Mouse (Mus musculus): ENCODE measurements around the gene Cpsf6. TPM values are rescaled to one million over a fixed set of nuclear protein-coding genes. Genes with fewer than 3 reads are reported as not detected.
A peak's percentile ranks its signal among the peaks of the same experiment; 100 is the strongest.

Gene Cpsf6
- total RNA-seq, 1 experiment from 2014 or later = 86.5 TPM

DNA sequence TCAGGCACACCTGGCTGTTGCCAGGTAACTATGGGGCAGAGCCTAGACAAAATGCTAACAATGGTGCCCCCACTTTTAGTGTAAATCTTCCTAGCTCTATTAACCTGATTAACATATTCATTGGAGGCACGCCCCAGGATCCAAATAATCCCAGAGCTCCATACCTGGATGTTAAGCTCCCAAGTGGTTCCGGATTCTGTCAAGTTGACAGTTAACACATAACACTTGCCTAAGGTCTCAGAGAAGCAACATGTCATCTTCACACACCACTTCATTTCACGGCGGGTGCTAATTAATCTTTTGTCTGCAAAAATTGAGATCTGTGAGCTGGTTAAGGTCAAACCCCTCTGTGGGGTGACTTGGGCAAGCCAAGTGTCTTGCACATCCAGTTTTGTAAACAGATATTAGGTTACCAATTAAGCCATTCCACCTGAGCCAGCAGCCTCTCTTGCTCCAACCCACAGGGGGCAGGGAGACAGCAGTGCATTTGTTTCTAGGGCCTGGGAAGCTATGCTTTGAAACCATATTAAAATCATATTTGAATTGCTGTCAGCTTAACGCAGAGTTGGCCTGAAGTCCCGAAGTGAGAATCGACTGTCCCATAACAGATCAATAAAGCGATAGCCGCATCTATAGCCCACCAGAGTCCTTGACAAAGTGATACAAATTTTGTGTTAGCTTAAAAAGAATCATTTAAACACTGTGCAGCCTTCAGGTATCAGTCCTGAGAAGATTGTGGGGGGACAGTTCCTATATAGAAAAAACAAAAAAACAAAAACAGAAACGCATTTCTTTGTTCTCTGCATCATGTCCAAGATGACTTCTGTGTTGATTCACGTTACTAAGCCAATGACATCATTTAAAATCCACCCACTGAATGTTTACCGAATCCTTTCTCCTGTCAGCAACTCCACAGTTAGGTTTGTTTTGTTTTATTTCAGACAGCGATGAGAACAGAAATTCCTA is 34.0 kb upstream of the Cpsf6 start:
- no peak for DNase-seq

GRCm38 (mm10) chr10:117412474-117413057 is 32.8 kb upstream of the Cpsf6 start:
- no peak for DNase-seq

- DNase-seq = no peak
Observed at GRCm38 (mm10) chr10:117411716-117412473, 32.1 kb upstream of the Cpsf6 start.

- no peak for DNase-seq
Observed at GRCm38 (mm10) chr10:117411131-117411530, 31.3 kb upstream of the Cpsf6 start.

DNA sequence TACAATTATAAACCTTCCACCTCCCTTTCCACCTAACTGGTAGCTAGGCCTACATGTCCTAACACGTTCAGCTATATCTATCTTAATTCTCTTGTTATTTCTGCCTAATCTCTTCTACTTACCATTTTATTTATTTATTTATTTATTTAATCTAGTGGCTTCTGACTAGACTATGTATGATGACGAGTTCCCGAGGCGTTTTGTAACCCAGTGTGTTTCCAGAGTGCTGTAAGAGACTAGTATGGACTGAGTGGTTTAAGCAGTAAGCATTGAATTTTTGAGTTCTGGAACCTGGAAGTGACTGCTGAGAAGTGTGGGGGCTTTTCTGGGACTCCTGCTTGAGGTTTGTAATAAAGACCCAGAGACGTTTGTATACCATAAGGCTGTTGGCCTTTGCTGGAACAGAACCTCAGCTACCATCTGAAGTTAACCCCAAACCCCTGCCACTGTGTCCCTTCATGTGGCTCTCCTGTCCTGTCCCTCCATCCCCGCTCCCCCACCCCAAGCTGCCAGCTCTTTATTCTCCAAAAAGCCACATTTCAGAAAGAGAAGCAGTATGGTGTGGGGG is 30.8 kb upstream of the Cpsf6 start:
- DNase-seq = no peak

GRCm38 (mm10) chr10:117409373-117410354 is 29.8 kb upstream of the Cpsf6 start:
- no peak for DNase-seq

DNA sequence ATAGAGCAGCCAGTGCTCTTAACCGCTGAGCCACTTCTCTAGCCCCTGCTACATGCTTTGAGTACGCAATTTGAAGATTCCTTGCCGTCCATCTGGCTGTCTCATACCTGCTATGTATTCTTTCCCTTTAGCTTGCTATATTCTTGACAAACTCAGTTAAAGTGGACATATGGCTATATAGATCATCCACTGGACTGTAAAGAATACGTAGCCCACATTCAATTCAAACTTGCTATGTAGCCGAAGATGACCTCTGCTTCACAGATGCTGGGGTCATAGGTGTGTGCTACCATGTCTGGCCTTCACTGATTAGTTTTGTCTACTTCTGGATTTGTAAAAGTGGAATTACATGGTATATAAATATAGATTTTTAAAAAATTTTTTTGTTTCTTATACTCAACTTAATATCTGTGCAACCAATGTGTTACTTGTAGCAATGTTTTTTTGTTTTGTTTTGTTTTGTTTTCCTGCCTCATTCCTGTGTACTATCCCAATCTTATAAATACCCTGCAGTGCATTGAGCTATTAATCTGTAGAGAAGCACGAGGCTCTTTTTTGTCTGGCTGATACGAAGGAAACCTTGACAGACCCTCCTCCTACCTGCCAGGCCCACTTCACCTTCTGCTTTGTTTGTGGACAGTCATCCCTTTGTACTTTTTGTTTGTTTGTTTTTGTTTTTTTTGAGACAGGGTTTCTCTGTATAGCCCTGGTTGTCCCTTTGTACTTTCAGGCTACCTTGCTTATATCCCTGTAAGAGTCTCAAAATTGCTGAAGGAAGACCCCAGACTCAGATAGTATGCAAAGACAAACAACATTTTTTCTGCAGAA is 28.9 kb upstream of the Cpsf6 start:
- DNase-seq = no peak

DNA sequence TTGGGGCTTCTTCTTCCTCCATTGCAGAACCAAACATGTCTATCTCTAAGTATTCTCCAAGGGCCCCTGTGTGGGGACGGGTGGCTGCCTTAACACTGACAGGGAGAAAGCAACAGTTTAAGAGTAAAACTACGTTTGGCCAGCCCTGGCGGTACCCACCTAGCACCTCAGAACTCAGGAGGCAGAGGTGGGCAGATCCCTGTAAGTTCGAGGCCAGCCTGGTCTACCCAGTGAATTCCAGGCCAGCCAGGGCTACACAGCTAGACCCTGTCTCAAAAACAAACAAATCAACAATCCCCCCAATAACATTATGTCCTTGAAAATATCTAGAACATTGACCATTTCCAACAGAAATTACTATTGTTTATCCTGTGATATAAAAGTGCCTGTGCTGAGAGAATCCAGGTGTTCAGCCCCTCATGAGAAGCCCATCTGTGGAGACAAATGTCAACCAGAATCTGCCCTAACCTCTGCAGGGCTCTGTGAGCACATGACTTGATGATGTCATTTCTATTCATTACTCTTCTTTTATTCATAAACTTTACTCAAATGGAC is 28.0 kb upstream of the Cpsf6 start:
- no peak for DNase-seq

DNA sequence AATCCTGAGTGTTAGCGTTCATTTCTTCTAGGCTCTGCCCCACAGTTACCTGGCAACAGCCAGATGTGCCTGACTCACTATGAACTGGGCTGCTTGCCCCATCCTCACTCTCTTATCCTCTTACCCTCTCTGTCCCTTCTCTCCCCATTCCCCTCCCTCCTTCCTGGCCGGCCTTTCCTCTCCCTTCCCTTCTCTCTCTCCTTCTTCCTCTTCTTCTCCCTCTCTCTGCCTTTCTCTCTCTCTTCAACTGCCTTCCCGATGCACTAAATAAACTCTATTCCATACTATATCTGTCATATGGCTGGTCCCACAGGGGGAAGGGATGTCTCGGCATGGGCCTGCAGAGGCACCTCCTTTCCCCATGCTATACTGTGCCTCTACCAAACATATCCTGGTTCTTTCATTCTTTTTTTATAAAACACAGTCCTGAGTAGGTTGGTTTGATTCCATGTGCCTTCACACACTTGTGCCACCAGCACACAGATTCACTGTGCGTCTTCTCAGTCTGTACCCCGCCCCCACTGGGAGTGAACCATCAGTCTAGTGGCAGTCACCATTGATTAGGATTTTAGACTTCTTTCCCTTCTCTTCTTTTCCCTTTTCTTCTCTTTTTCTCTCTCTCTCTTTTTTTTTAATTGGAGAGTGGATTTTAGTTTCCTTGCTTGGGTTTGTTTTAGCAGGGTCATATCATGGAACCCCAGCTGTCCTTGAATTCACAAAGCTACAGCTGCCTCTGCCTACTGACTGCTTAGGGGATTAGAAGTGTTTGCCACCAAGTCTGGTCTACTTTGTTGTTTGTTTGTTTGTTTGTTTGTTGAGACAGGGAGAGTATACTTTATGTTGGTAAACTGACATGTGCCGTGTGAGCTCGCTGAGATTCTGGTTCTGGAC is 27.3 kb upstream of the Cpsf6 start:
- DNase-seq = no peak

DNA sequence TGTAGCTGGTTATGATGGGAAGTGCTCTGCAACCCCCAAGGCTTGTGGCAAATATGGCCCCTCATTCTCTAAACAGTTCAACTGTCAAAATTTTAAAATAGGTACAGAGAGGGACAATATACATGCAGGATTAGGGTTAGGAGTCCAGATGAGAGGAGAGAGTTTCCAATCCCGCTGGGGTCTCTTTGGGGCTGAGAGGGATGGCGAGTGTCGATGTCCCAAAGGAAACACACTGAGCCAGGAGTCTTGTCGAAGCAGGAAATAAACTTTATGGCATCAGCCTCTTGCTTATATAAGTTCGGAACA is 26.4 kb upstream of the Cpsf6 start:
- no peak for DNase-seq

GRCm38 (mm10) chr10:117405526-117406282 is 25.9 kb upstream of the Cpsf6 start:
- DNase-seq = no peak

DNA sequence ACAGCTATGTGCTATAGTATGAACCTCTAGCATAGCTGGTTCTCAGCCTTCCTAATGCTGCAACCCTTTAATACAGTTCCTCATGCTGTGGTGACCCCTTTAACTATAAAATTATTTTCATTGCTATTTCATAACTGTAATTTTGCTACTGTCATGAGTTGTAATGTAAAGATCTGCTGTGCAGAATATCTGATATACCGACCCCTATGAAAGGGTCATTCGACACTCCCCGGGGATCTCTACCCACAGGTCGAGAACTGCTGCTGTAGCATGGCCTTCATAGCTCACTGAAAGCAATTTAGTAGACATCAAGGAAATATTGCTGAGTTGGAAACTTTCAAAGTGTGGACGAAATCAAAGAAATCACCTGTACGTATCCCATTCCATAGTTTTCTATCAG is 24.6 kb upstream of the Cpsf6 start:
- no peak for DNase-seq

DNA sequence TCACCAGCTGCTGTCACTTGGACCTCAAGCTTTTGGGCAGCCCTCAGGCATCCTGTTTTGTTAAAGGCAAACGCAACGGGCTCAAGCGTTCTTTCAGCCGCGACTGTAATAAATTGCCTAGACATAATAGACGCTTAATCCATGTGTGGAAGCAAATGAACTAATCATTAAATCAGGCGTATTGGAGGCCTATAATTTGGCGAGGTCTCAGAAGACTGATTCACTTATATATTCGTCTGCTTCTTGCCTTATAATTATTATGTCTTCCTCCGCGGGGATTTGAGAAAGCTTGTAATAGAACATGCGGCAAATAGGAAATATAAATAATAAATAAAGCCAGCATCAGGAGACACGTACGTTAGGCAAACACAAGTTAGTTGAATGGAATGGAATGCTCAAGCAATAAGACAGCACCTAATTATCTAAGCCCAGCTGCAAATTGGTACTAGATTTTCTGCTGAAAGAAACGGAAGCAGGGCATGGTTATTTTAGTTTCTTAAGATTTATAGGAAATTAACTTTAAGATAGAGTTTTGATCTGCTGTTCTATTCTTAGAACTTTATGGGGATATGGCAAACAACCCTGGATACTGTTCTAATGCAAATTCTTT is 23.6 kb upstream of the Cpsf6 start:
- DNase-seq = no peak

DNA sequence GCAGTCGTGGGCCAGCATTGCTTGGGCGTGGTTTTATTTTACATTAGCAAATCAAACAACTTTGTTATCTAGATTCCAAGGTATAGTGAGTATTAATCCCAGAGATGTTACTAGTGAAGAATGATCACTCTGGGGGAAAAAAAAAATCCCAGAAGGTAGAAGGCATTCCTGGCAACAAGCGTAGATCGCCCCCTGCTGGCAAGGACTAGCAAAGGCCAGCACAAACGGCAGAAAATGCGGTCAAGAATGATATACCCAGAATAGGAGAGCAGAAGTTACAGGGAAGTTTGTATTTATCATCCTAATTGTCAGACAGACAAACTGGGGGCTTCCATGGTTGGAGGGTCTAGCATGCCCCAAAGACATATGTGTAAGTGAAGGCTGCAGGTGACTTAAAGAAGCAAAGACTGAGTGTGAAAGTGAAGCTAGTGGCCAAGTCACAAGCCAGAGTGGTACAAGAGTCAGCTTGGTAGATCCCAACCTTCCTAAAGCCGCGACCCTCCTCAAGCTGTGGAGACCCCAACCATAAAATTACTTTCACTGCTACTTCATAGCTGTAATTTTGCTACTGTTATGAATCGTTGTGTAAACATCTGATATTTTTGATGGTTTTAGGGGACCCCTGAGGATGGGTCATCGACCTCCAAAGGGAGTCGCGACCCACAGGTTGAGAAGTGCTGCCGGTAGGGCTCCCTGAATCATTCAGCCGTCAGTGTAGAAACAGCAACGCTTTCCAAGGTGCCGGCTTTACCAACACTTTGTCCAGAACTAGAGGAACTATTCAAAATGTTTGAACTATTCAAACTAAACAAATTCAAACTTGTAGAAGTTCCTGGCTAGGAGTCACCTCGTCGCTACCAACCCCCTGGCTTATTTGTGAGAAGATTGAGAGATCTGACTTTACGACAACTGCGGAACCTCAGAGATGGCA is 22.9 kb upstream of the Cpsf6 start:
- peak; percentile 65 for DNase-seq

GRCm38 (mm10) chr10:117401364-117401763 is 21.5 kb upstream of the Cpsf6 start:
- DNase-seq = no peak

DNA sequence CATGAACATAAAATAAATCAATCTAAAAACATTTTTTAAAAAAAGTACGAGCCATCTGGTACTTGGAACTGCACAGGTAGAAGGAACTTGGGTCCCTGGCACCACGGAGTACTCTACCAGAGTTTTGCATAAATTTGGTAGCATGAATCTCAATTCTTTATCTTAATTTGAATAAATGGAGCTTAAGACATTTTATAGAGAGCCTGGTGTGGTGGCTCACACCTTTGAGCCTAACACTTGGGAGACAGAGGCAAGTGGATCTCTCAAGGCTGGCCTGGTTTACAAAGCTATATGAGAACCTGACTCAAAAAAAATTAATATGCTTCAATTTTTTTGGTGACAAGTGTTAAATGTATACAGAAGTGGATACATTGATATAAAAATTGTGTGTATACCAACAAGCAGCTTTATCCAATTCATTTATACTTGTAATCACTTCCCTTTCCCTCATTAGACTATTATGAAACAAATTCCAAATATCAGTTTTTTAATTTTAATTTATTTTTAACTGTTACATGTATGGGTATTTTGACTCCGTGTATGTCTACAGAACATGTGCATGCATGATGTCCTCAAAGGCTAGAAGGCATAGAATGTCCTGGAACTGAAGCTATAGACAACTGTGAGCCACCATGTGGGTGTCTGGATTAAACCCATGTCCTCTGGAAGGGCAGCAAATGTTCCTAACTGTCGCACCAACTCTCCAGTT is 20.6 kb upstream of the Cpsf6 start:
- no peak for DNase-seq
